Mouse (Mus musculus) megakaryocyte, embryonic 14.5 days (primary cell): ENCODE results near the gene Atoh1.

Source experiments
- FLI1 ChIP-seq: IDR thresholded peaks from 2 replicates; pipeline ENCODE4 v1.6.1; 2012; ENCODE audit warnings: low read length, inconsistent platforms, mixed read lengths
- GATA1 ChIP-seq: IDR thresholded peaks from 3 replicates; pipeline ENCODE4 v1.6.1; 2012; ENCODE audit warnings: mixed read lengths, low read length, inconsistent platforms, borderline replicate concordance

- TF ChIP-seq GATA1 (no peak), FLI1 (no peak)
These were observed 4.4 kb downstream of the Atoh1 start for GRCm38 (mm10) chr6:64733311-64733710.
